Mouse (Mus musculus) limb, embryonic 11.5 days (tissue): ENCODE measurements around the gene Pitx1. TPM values are rescaled to one million over a fixed set of nuclear protein-coding genes. Genes with fewer than 3 reads are reported as not detected.
A peak's percentile ranks its signal among the peaks of the same experiment; 100 is the strongest.

Experiments
- ATAC-seq: fragments of 200-750 bp; cut with Nextera tagmentation; 2 replicates; pipeline ENCODE4 v1.8.0; 2017; ENCODE audit warnings: low read depth; ENCODE audit not compliant: insufficient number of reproducible peaks, low FRiP score, low TSS enrichment
- DNase-seq: peaks from one replicate; pipeline ENCODE4 v3.0.0-alpha.2; 2015; ENCODE audit warnings: low spot score
- H3K27ac ChIP-seq: fragments of 300-500 bp; sonication (generic); replicated peaks from 2 replicates; pipeline ENCODE4 v1.5.1; 2014; ENCODE audit warnings: low read depth, mild to moderate bottlenecking, low read length
- H3K27me3 ChIP-seq: fragments of 300-500 bp; sonication (generic); 2 replicates; pipeline ENCODE4 v1.6.1; 2014; ENCODE audit warnings: mild to moderate bottlenecking, low read length, mixed read lengths; ENCODE audit not compliant: control insufficient read depth, insufficient read depth
- H3K36me3 ChIP-seq: fragments of 300-500 bp; sonication (generic); 2 replicates; pipeline ENCODE4 v1.6.1; 2014; ENCODE audit warnings: mild to moderate bottlenecking, low read length, moderate library complexity, mixed read lengths; ENCODE audit not compliant: control insufficient read depth, insufficient read depth
- H3K4me1 ChIP-seq: fragments of 300-500 bp; sonication (generic); 2 replicates; pipeline ENCODE4 v1.6.1; 2014; ENCODE audit warnings: low read length, mixed read lengths; ENCODE audit not compliant: control insufficient read depth, insufficient read depth
- H3K4me2 ChIP-seq: fragments of 300-500 bp; sonication (generic); 2 replicates; pipeline ENCODE4 v1.6.1; 2014; ENCODE audit warnings: low read depth, mild to moderate bottlenecking, moderate library complexity; ENCODE audit not compliant: severe bottlenecking
- H3K4me3 ChIP-seq: fragments of 300-500 bp; sonication (generic); 2 replicates; pipeline ENCODE4 v1.5.1; 2014; ENCODE audit warnings: low read depth, low read length
- H3K9ac ChIP-seq: fragments of 300-500 bp; sonication (generic); 2 replicates; pipeline ENCODE4 v1.6.1; 2014; ENCODE audit warnings: mild to moderate bottlenecking, low read length
- H3K9me3 ChIP-seq: fragments of 300-500 bp; sonication (generic); 2 replicates; pipeline ENCODE4 v1.6.1; 2016; ENCODE audit warnings: low read length; ENCODE audit not compliant: control insufficient read depth
- WGBS: fragments of 180-500 bp; shearing (Covaris S2); extraction: QIAGEN DNeasy Blood & Tissue Kit; methylation state at CpG from one replicate; pipeline ENCODE4 v1.1.7; 2014; 5-methylcytosine and 5-hydroxymethylcytosine counted together
- polyA plus RNA-seq: library from polyadenylated mRNA; unstranded; fragments of >200 nt; fragmentation: Nextera tagmentation; extraction: Ambion mirVana; gene quantifications from 2 replicates; pipeline ENCODE4 v1.2.1, GENCODE M21; 2014

Gene Pitx1
- polyA plus RNA-seq, 1 experiment from 2014 or later = 197 TPM

DNA sequence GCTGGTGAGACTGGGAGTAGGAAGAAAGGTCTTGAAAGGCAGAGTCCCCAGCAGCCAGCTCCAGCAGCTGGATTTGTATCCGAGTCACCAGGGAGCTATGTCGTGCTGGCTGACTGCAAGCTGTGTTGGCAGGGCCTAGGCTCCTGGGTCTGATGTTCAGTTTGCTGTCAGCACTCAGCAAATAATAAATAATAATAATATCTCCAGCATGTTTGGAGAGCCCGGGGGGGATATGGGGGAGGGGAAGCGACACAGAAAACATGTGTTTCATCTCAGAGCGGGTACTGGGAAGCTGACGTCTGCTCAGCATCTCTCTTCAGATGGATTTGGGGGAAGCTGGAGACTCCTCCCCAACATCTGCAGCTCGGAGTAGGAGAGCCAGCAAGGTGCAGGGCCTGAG lies 19.8 kb upstream of the Pitx1 start:
- Histone ChIP-seq H3K4me1 (peaks cover 11% of the 10 kb centered on the region; the same call in 1 of the 2 replicates), H3K4me2 (no peak overlapping the region), H3K36me3 (no peaks in the 10 kb centered on the region), H3K4me3 (no peak overlapping the region), H3K27me3 (0 out of 2 replicates have a peak, but pooled peaks cover 3% of the 10 kb centered on the region), H3K9me3 (no peaks in the 10 kb centered on the region), H3K27ac (no peak overlapping the region), H3K9ac (no peak overlapping the region)
- no peak for DNase-seq
- no peak; the same call in 1 of the 2 replicates for ATAC-seq
- WGBS = 32% methylated on average over 7 of the region's 7 CpGs

DNA sequence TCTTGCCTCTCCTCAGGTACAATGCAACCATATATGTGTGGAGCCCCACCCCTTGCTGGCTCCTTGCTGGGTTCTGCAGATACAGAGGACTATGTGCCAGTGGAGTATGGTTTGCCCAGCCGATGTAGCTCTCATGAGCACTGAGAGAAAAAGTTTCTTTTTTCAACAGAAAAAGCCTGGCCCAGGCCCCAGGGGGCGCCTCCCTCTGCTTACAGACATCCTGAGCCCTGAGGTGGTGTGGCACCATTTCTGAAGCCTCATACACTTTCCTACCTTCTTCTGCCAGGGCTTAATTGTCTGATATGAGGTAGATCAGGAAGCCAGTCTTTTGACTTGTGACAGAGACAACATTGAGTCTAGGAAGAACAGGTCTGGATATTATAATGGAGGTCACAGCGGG lies 16.2 kb upstream of the Pitx1 start:
- ATAC-seq = no peak
- H3K27me3 ChIP-seq = peaks cover 5% of the 10 kb centered on the region; the same call in 1 of the 2 replicates
- WGBS = 79% methylated on average over 3 of the region's 3 CpGs

DNA sequence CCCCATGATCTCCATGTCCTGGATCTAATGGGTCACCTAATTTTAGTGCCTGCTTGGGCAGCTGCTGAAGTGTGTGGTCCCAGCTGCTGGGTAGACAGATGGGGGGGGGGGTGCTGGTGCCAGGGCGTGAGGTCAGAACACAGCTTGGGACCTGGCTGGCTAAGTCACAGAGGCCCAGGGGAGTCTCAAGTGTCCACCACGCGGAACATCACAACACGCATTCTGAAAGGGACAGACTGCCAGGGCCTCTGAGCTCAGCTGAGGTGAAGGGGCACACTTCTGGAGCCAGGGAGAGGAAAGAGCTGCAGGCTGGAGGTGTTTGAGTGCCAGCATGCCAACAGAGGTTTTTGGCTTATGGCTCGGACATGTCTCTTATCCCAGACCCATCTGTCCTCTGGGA lies 14.7 kb upstream of the Pitx1 start:
- peaks cover 5% of the 10 kb centered on the region; the same call in 1 of the 2 replicates for H3K27me3 ChIP-seq
- H3K4me1 ChIP-seq = peaks cover 18% of the 10 kb centered on the region
- no peak overlapping the region for H3K4me3 ChIP-seq
- no peaks in the 10 kb centered on the region for H3K9me3 ChIP-seq
- no peak overlapping the region for H3K9ac ChIP-seq
- H3K4me2 ChIP-seq = no peak overlapping the region
- H3K27ac ChIP-seq = no peak overlapping the region
- no peaks in the 10 kb centered on the region for H3K36me3 ChIP-seq
- WGBS = 68% methylated on average over 5 of the region's 5 CpGs
- DNase-seq (no peak), ATAC-seq (no peak)

More for the DNA sequence above, 16.2 kb upstream of the Pitx1 start:
- no peak for DNase-seq
- no peak overlapping the region for H3K4me2 ChIP-seq
- no peak overlapping the region for H3K9ac ChIP-seq
- no peaks in the 10 kb centered on the region for H3K9me3 ChIP-seq
- peaks cover 18% of the 10 kb centered on the region for H3K4me1 ChIP-seq
- no peak overlapping the region for H3K27ac ChIP-seq
- no peak overlapping the region for H3K4me3 ChIP-seq
- no peaks in the 10 kb centered on the region for H3K36me3 ChIP-seq

DNA sequence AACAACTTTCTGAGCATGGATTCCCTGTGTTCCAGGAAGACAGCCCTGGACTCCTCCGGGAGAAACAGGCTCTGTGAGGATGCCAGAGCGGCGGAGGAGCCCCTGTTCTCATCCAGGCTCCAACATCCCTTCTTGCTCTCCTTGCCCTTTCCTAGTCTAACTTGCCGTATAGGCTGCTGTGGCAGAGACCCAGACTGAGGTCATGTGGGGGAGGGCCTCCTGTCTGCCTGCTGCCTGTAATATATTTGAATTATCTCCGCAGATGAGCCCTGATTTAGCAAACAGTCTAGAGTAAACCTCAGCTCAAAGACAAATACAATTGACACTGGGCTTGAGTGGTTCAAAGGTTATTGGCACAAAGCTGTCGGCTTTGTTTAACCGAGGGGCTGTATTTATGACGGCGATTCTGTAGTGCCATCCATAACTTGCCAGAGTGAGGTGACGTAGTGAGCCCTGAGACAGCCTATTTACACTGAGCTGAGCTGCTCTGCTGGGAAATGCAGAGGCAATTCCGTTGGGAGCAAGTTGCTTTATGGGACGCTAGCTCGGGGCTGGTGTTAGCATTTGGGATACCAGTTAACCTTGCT lies 12.7 kb upstream of the Pitx1 start:
- Histone ChIP-seq H3K4me3 (no peak overlapping the region), H3K4me1 (peaks cover 15% of the 10 kb centered on the region), H3K9me3 (peaks cover 3% of the 10 kb centered on the region; the same call in 1 of the 2 replicates), H3K9ac (peak overlapping the region; percentile 13; the same call in 1 of the 2 replicates), H3K27ac (no peak overlapping the region), H3K27me3 (peaks cover 5% of the 10 kb centered on the region; the same call in 1 of the 2 replicates), H3K4me2 (0 out of 2 replicates have a peak overlapping the region, but pooled peaks have one; percentile 7), H3K36me3 (no peaks in the 10 kb centered on the region)
- DNase-seq (no peak), ATAC-seq (no peak)
- 23% methylated on average over 13 of the region's 13 CpGs for WGBS

DNA sequence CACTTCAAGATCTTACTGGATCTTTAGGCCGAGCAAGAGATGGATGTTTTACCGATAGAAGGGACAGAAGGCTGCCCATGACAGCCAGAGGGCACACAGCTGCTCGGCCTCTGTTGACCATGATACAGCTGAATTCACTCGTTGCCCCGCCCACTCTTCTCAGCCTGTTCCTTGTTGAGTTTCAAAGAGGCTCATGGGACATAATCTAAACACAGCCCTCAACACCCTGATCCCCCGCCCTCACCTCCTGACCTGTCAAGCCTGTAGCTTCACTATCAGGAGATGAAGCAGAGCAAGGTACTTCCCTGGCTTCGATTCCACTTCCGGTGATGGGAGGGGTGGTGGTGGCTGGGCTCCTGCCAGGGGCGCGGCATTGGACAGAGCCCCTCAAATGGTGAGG lies 11.8 kb upstream of the Pitx1 start:
- DNase-seq (peak; percentile 34), ATAC-seq (no peak)
- Histone ChIP-seq H3K9me3 (peaks cover 4% of the 10 kb centered on the region; the same call in 1 of the 2 replicates), H3K9ac (no peak overlapping the region), H3K4me2 (peak overlapping the region; percentile 18; the same call in 1 of the 2 replicates), H3K27me3 (peaks cover 5% of the 10 kb centered on the region; the same call in 1 of the 2 replicates), H3K4me3 (no peak overlapping the region), H3K4me1 (peaks cover 15% of the 10 kb centered on the region), H3K27ac (no peak overlapping the region), H3K36me3 (no peaks in the 10 kb centered on the region)
- 31% methylated on average over 10 of the region's 10 CpGs for WGBS

DNA sequence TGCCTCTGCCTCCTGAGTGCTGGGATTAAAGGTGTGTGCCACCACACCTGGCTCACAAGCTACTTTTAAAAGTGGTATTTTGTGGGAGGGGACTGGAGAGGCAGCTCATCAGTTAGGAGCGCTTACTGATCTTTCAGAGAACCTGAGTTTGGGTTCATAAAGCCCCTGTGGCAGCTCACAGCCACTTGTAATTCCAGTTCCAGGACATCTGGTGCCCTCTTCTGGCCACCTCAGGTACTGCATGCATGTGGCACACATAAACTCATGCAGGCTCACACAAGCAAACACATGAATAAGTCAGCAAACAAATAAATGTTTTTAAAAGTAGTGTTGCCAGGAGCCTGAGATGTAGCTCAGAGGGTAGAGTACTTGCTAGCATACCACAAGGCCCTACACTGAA lies 7.7 kb upstream of the Pitx1 start:
- H3K4me3 ChIP-seq = no peak overlapping the region
- no peak overlapping the region for H3K4me2 ChIP-seq
- H3K9ac ChIP-seq = no peak overlapping the region
- H3K36me3 ChIP-seq = no peaks in the 10 kb centered on the region
- WGBS = 95% methylated on average over 1 of the region's 1 CpGs
- H3K9me3 ChIP-seq = peaks cover 4% of the 10 kb centered on the region; the same call in 1 of the 2 replicates
- no peak for ATAC-seq
- H3K27ac ChIP-seq = no peak overlapping the region
- peaks cover 35% of the 10 kb centered on the region for H3K4me1 ChIP-seq
- peak; percentile 65 for DNase-seq
- peaks cover 14% of the 10 kb centered on the region for H3K27me3 ChIP-seq

DNA sequence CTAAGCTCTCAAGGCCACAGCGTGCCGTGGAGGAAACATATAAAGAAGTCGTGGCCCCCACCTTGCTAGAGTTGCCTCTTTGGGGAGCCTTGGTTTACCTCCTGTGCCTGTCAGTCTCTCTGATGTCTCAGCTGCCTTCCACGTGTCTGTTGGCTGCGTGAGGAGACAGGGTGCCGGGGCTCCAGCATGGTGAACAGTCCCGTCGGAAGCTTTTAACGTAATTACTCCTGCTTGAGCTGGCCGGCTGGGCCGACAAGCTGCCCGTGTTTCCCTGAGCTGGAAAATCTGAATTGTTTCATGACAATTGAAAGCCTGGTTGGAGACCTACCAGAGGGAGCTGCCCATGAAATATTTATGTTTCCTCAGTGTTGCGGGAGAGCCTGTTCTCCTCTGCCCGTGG lies 4.2 kb upstream of the Pitx1 start:
- Histone ChIP-seq H3K9me3 (peaks cover 4% of the 10 kb centered on the region; the same call in 1 of the 2 replicates), H3K9ac (no peak overlapping the region), H3K4me1 (peaks cover 20% of the 10 kb centered on the region), H3K4me2 (peak overlapping the region; percentile 5; the same call in 1 of the 2 replicates), H3K36me3 (no peaks in the 10 kb centered on the region), H3K27me3 (peaks cover 30% of the 10 kb centered on the region), H3K27ac (no peak overlapping the region), H3K4me3 (no peak overlapping the region)
- no peak for DNase-seq
- no peak for ATAC-seq
- 33% methylated on average over 14 of the region's 14 CpGs for WGBS

DNA sequence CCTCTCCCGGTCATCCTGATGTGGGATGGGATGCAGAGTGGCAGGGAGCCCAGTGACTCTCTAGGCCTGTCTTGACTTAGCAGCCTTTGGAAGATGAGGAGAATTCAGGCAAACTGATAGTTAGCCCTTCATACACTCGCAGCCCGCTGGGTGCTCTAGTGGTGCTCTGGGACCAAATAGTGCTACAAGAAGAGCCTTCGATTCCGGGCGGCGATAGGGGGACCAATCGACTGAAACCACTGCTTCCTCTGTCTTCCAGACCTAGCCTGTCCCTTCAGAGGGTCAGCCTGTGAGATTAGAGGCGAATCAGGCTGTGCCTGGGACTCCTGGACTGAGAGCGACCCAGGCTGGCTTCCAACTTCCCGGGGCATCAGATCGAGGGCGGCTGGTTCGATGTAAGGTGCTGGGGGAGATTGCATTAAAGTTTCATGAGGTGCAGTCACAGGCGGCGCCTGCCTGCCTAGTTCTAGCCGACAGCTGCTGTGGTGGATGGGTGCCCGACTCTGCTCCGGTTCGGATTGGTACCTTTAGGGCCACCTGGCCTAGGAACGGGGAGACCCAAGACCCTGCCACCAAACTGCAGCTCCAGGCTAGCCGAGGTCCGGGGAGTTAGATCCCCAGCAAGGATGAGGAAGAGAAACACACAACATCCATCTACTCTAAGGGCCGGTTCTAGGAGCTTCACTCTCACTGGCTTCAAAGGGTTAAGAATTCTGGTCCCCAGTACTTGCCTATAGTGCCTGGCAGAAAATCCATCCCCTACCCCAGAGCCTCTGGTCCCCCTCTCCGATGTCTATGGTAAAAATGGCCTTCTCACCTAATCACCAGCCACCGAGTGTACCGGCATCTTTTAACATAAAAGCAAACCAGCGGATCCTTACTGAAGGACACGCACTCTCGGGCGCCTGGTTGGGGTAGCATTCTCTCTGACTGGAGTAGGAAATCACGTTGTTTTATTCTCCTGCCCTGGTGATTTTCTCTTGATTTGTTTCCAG lies 1.1 kb upstream of the Pitx1 start:
- ATAC-seq = no peak
- peak; percentile 68 for DNase-seq
- Histone ChIP-seq H3K36me3 (no peaks in the 10 kb centered on the region), H3K9me3 (no peaks in the 10 kb centered on the region), H3K27ac (peak overlapping the region; percentile 93), H3K4me1 (peaks cover 17% of the 10 kb centered on the region), H3K9ac (peak overlapping the region; percentile 97), H3K4me2 (peak overlapping the region; percentile 67), H3K4me3 (peak overlapping the region; percentile 70), H3K27me3 (peaks cover 58% of the 10 kb centered on the region)
- under 1% methylated on average over 32 of the region's 32 CpGs for WGBS
